Mouse (Mus musculus): ENCODE results near the gene Tesmin. TPM values are rescaled to one million over a fixed set of nuclear protein-coding genes. Genes with fewer than 3 reads are reported as not detected.

Gene Tesmin
- polyA plus RNA-seq, 1 experiment from 2014 or later = 0.51 TPM

DNA sequence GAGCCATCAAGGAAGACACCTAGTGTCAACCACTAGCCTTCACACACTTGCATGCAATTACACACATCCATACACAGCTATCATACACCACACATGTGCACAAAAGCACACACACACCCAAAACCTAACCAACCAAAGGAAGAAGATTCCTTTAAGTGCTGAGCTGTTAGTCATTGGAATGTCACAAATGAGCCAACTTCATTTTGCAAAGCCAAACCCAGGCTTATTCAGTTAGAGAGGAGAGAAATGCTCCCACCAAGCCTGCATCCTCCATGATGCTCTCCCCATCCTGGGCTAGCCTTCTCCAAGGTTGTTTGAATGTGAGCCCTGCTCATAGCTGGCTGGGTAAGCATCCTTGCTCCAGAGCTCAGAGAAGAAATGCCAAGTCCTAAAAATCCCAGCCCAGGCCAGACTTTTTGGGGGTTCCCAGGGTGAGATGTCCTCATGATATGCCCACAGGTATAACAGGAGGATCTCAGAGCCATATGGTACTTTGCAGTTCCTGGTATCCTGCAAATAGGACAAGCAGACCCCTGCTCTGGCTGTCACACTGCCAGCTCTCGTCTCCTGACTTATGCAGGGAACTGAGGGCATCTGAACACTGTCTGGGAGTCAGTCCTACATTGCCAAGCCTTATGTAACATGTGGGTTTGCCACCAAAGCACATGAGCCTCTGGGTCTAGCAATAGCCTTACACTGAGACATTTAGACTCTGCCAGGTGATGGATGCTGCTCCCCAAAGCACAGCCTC, 17.0 kb downstream of the Tesmin start:
- WGBS = 39% methylated on average over 1 of the region's 1 CpGs
- no peaks in the 10 kb centered on the region for H3K4me1 ChIP-seq (replicated peaks; ENCODE audit: control insufficient read depth, insufficient read depth, low read length)
- ATAC-seq (ENCODE audit: low read depth) = no peak
- no peaks in the 10 kb centered on the region for H3K9me3 ChIP-seq (ENCODE audit: control insufficient read depth, low read length)
- H3K36me3 ChIP-seq (ENCODE audit: control insufficient read depth, insufficient read depth, low read length) = no peaks in the 10 kb centered on the region
- no peaks in the 10 kb centered on the region for H3K27me3 ChIP-seq (ENCODE audit: control insufficient read depth, insufficient read depth, low read depth, low read length)
- H3K4me3 ChIP-seq (ENCODE audit: low read length) = no peak overlapping the region
- no peak overlapping the region for H3K27ac ChIP-seq (ENCODE audit: low read length)
- no peak overlapping the region for H3K4me2 ChIP-seq (ENCODE audit: low read depth, low read length)
- H3K9ac ChIP-seq (ENCODE audit: low read length) = no peak overlapping the region

DNA sequence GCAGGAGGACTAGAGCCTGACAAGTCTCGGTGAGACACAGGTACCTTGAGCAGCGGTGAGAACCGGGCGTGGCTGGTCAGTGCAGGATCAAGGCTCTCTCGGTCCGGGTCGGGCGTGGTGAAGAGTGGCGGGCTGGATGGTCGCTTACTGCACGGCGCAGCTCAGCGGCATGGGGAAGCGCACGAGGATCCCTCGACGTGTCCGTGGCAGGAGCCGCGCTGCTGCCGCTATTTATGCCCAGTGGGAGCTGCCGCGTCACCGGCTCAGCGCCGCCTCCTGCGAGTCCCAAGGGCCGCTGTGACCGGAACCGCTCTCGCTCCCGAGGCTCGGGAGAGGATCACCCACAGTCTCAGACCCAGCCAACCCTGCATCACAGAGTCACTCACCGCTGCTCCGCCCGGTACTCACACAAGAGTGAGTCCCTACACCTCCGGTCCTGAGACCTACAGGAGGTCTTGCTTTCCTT, 25.6 kb downstream of the Tesmin start, which contains the start of gene Gal:
Gal (minus strand) TSS at position 277 of the 466 bp plus-strand sequence.
- Histone ChIP-seq H3K9me3 (ENCODE audit: control insufficient read depth, low read length) (0 out of 2 replicates have a peak, but pooled peaks cover 2% of the 10 kb centered on the region), H3K36me3 (ENCODE audit: control insufficient read depth, insufficient read depth, low read length) (no peaks in the 10 kb centered on the region), H3K4me3 (ENCODE audit: low read length) (peak within 1 kb of the TSS; percentile 38), H3K4me2 (ENCODE audit: low read depth, low read length) (peak within 1 kb of the TSS; percentile 57), H3K4me1 (replicated peaks; ENCODE audit: control insufficient read depth, insufficient read depth, low read length) (peaks cover 2% of the 10 kb centered on the region; the same call in 1 of the 2 replicates), H3K9ac (ENCODE audit: low read length) (peak within 1 kb of the TSS; percentile 36; the same call in 1 of the 2 replicates), H3K27ac (ENCODE audit: low read length) (no peak within 1 kb of the TSS), H3K27me3 (ENCODE audit: control insufficient read depth, insufficient read depth, low read depth, low read length) (peaks cover 18% of the 10 kb centered on the region)
- 2% methylated on average over 37 of the region's 37 CpGs for WGBS
- peak; percentile 53 for ATAC-seq (ENCODE audit: low read depth)

DNA sequence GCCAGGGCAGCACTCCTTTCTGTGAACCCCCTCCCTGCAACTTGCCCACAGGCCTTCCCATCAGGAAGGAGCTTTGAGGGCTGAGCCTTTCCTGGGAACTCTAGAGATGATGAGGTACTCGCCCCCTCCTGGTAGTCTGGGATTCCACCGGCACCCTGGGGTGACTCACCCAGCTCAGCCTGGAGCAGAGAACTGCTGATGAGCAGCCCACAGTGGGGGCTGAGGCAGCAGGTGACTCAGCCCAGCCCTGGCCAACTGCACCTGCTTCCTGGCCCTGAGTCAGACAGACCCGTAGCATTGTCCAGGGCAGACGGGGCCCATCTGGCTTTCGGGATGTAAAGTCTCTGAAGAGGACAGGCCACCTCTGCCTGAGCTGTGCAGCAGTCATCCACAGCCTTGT, 30.6 kb downstream of the Tesmin start:
- no peak for ATAC-seq (ENCODE audit: low read depth)
- peaks cover 5% of the 10 kb centered on the region for H3K27me3 ChIP-seq (ENCODE audit: control insufficient read depth, insufficient read depth, low read depth, low read length)
- no peak overlapping the region for H3K4me3 ChIP-seq (ENCODE audit: low read length)
- no peaks in the 10 kb centered on the region for H3K36me3 ChIP-seq (ENCODE audit: control insufficient read depth, insufficient read depth, low read length)
- no peak overlapping the region for H3K9ac ChIP-seq (ENCODE audit: low read length)
- H3K27ac ChIP-seq (ENCODE audit: low read length) = no peak overlapping the region
- 58% methylated on average over 5 of the region's 5 CpGs for WGBS
- no peak overlapping the region for H3K4me2 ChIP-seq (ENCODE audit: low read depth, low read length)
- H3K4me1 ChIP-seq (replicated peaks; ENCODE audit: control insufficient read depth, insufficient read depth, low read length) = no peaks in the 10 kb centered on the region; the same call in 1 of the 2 replicates
- 0 out of 2 replicates have a peak, but pooled peaks cover 2% of the 10 kb centered on the region for H3K9me3 ChIP-seq (ENCODE audit: control insufficient read depth, low read length)

DNA sequence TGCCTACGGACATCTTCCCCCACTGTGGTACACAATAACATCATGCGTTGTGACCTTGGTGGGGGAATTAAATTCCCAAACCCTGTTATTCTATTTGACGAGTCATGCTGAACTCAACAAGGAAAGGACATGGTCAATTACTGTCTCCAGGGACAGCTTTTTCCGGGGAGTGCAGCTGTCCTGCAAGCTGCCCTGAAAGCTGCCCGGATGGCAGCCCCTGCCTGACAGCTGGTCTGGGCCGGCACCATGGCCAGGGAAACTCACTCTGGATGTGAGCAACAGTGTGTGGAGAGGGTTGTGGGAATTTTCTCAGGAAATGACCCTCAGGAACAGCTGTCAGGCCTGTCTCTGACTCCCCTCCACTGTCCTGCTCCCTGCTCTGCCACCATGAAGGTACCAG, 33.8 kb downstream of the Tesmin start:
- H3K4me2 ChIP-seq (ENCODE audit: low read depth, low read length) = no peak overlapping the region
- no peak overlapping the region for H3K4me3 ChIP-seq (ENCODE audit: low read length)
- H3K36me3 ChIP-seq (ENCODE audit: control insufficient read depth, insufficient read depth, low read length) = no peaks in the 10 kb centered on the region
- 65% methylated on average over 6 of the region's 6 CpGs for WGBS
- ATAC-seq (ENCODE audit: low read depth) = no peak
- H3K9ac ChIP-seq (ENCODE audit: low read length) = no peak overlapping the region
- H3K4me1 ChIP-seq (replicated peaks; ENCODE audit: control insufficient read depth, insufficient read depth, low read length) = no peaks in the 10 kb centered on the region
- H3K27me3 ChIP-seq (ENCODE audit: control insufficient read depth, insufficient read depth, low read depth, low read length) = no peaks in the 10 kb centered on the region
- no peak overlapping the region for H3K27ac ChIP-seq (ENCODE audit: low read length)
- 0 out of 2 replicates have a peak, but pooled peaks cover 2% of the 10 kb centered on the region for H3K9me3 ChIP-seq (ENCODE audit: control insufficient read depth, low read length)

DNA sequence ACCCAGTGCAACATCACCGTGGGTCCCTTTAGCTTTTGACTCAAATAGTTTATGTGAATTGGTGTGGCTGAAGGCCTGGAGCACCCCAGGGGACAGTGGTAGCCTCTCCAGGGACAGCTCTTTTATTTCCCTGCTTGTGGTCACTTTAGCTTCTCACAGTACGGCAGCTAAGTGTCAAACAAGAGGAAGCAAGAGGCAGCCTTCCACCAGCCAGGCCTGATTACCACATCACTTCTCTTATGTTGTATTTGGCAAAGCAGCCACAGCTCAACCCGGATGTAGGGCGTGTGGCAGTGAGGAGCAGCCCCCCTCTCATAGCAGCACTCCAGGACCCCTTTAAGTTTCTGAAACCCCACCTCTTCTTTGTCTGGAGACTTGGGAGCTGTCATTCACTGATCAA, 34.3 kb downstream of the Tesmin start:
- H3K9me3 ChIP-seq (ENCODE audit: control insufficient read depth, low read length) = 0 out of 2 replicates have a peak, but pooled peaks cover 2% of the 10 kb centered on the region
- no peaks in the 10 kb centered on the region for H3K27me3 ChIP-seq (ENCODE audit: control insufficient read depth, insufficient read depth, low read depth, low read length)
- H3K4me2 ChIP-seq (ENCODE audit: low read depth, low read length) = no peak overlapping the region
- ATAC-seq (ENCODE audit: low read depth) = peak; percentile 34; the same call in 1 of the 2 replicates
- H3K36me3 ChIP-seq (ENCODE audit: control insufficient read depth, insufficient read depth, low read length) = no peaks in the 10 kb centered on the region
- 22% methylated on average over 4 of the region's 4 CpGs for WGBS
- H3K4me3 ChIP-seq (ENCODE audit: low read length) = no peak overlapping the region
- no peaks in the 10 kb centered on the region for H3K4me1 ChIP-seq (replicated peaks; ENCODE audit: control insufficient read depth, insufficient read depth, low read length)
- H3K9ac ChIP-seq (ENCODE audit: low read length) = no peak overlapping the region
- H3K27ac ChIP-seq (ENCODE audit: low read length) = no peak overlapping the region

DNA sequence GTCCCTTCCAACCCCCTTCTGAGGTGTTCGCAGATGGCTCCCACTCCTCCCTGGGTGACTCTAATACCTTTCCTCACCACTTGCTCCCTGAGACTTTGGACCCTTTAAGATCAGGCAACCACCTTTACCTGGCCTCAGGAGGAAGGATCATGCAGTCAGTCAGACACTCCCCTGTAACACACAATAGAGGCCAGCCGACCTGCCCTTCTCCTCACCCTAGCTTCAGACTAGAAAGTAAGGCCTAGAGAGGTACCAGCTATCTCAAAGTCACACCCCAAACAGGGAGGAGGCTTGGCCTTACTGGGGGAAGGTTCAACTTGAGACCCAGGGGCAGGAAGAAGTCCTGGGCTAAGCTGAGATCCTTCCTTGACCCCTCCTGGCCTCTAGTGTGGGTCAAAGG, 35.6 kb downstream of the Tesmin start:
- Histone ChIP-seq H3K4me3 (ENCODE audit: low read length) (no peak overlapping the region), H3K9ac (ENCODE audit: low read length) (no peak overlapping the region), H3K9me3 (ENCODE audit: control insufficient read depth, low read length) (no peaks in the 10 kb centered on the region), H3K36me3 (ENCODE audit: control insufficient read depth, insufficient read depth, low read length) (no peaks in the 10 kb centered on the region), H3K4me1 (replicated peaks; ENCODE audit: control insufficient read depth, insufficient read depth, low read length) (no peaks in the 10 kb centered on the region), H3K27me3 (ENCODE audit: control insufficient read depth, insufficient read depth, low read depth, low read length) (no peaks in the 10 kb centered on the region), H3K4me2 (ENCODE audit: low read depth, low read length) (no peak overlapping the region), H3K27ac (ENCODE audit: low read length) (no peak overlapping the region)
- 70% methylated on average over 2 of the region's 2 CpGs for WGBS
- ATAC-seq (ENCODE audit: low read depth) = no peak

DNA sequence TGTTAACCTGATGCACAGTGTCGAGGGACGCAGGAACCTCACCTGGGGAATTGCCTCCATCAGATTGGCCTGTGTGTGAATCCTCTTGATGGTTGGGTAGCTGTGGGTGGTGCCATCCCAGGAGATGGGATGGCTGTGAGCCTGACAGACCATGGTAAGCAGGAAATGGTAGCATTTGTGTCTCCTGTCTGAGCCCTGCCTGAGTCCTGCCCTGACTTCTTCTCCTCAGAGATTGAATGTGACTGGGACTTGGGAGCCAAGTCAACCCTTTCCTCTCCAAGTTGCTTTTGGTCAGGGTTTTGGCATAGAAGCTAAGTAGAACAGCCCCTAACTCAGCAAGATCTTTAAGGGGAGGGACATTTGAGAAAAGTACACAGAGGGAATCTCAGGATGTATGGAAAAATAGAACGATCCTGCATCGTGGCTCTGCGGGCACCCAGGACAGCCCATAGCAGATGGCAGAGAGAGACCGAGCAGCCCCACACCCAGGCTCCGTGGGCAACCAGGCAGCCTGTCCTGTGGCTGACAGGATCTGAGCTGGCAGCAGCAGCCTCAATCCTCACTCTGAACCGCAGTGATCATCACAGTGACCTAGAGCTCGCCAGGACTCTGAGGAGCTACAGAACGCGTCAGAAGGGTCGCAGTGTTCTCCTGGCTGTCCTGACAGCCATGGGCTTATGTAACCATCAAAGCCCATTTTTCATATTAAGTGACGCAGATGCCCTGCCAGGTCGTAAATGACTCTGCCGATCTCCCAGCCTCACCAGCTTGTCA, 39.6 kb downstream of the Tesmin start:
- no peak overlapping the region for H3K27ac ChIP-seq (ENCODE audit: low read length)
- H3K4me1 ChIP-seq (replicated peaks; ENCODE audit: control insufficient read depth, insufficient read depth, low read length) = no peaks in the 10 kb centered on the region
- 64% methylated on average over 15 of the region's 15 CpGs for WGBS
- no peak overlapping the region for H3K4me3 ChIP-seq (ENCODE audit: low read length)
- no peaks in the 10 kb centered on the region for H3K36me3 ChIP-seq (ENCODE audit: control insufficient read depth, insufficient read depth, low read length)
- H3K4me2 ChIP-seq (ENCODE audit: low read depth, low read length) = no peak overlapping the region
- no peak overlapping the region for H3K9ac ChIP-seq (ENCODE audit: low read length)
- ATAC-seq (ENCODE audit: low read depth) = no peak
- no peaks in the 10 kb centered on the region for H3K9me3 ChIP-seq (ENCODE audit: control insufficient read depth, low read length)
- H3K27me3 ChIP-seq (ENCODE audit: control insufficient read depth, insufficient read depth, low read depth, low read length) = no peaks in the 10 kb centered on the region

DNA sequence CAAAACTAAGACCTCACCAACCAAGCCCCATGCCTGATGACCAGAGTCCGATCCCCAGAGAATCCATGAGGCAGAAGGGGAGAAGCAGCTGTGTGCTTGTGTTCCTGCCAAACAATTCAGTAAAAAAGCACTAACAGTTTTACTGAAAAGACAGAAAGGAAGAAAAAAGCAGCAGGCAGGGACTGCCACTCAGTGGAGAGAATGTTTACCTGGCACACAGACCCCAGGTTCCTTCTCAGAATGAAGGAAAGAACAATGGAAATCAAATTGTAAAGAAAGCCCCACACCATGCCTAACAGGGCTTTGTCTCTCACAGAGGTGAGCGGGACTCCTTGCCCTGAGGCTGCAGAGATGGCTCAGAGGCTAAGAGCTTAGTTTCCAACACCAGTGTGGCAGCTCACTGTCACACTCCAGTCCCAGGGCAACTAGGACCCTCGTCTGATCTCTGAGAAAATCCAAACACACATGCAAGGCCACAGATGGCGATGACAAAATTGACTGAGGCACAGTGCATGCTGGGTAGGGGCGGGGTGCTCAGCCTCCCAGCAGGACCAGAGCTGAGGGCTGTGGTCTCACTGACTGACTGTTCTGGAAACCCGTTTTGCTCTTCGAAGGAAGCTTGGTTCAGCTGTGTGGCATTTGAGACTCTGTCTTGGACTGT, 40.6 kb downstream of the Tesmin start:
- Histone ChIP-seq H3K9ac (ENCODE audit: low read length) (no peak overlapping the region), H3K4me1 (replicated peaks; ENCODE audit: control insufficient read depth, insufficient read depth, low read length) (no peaks in the 10 kb centered on the region), H3K27ac (ENCODE audit: low read length) (no peak overlapping the region), H3K27me3 (ENCODE audit: control insufficient read depth, insufficient read depth, low read depth, low read length) (no peaks in the 10 kb centered on the region), H3K36me3 (ENCODE audit: control insufficient read depth, insufficient read depth, low read length) (no peaks in the 10 kb centered on the region), H3K4me3 (ENCODE audit: low read length) (no peak overlapping the region), H3K9me3 (ENCODE audit: control insufficient read depth, low read length) (no peaks in the 10 kb centered on the region), H3K4me2 (ENCODE audit: low read depth, low read length) (no peak overlapping the region)
- 43% methylated on average over 7 of the region's 7 CpGs for WGBS
- no peak for ATAC-seq (ENCODE audit: low read depth)

DNA sequence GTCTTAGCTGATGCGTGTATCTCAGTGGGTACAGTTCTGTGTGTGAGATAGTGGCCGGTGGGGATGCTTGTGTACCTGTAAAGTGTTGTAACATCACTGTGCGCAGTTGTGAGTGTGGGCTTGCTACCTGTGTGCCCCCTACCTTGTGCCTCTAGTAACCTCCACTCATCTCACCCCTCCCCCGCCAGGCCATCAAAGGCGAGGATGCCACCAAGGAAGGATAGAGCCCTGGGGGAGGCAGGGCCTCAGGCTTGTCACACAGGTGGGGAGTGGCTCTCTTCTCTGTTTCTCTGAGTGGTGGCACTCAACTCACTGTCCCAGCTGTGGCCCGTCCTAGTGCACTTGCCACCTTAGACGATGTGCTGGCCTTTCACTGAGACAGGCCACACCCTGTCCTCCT, 42.4 kb downstream of the Tesmin start:
- Histone ChIP-seq H3K36me3 (ENCODE audit: control insufficient read depth, insufficient read depth, low read length) (no peaks in the 10 kb centered on the region), H3K4me3 (ENCODE audit: low read length) (no peak overlapping the region), H3K9ac (ENCODE audit: low read length) (no peak overlapping the region), H3K4me1 (replicated peaks; ENCODE audit: control insufficient read depth, insufficient read depth, low read length) (no peaks in the 10 kb centered on the region), H3K9me3 (ENCODE audit: control insufficient read depth, low read length) (no peaks in the 10 kb centered on the region), H3K27me3 (ENCODE audit: control insufficient read depth, insufficient read depth, low read depth, low read length) (no peaks in the 10 kb centered on the region), H3K27ac (ENCODE audit: low read length) (no peak overlapping the region), H3K4me2 (ENCODE audit: low read depth, low read length) (no peak overlapping the region)
- 64% methylated on average over 7 of the region's 7 CpGs for WGBS
- ATAC-seq (ENCODE audit: low read depth) = no peak

Measured in lung, embryonic 16.5 days (tissue).